Mouse (Mus musculus) right cerebral cortex, postnatal 36 days (tissue): ENCODE results near the gene Sptbn4.

ENCODE experiments used
- DNase-seq, 2 experiments: peaks; one replicate each; pipeline ENCODE4 v3.0.0; 2022; ENCODE audit warnings: low spot score in 2 of 2, mixed read lengths in 1 of 2

Gene Sptbn4

GRCm38 (mm10) chr7:27474490-27474954, 27.0 kb upstream of the Sptbn4 start:
- DNase-seq = peak; percentile 97 to 99

GRCm38 (mm10) chr7:27473835-27474489, 26.5 kb upstream of the Sptbn4 start:
- DNase-seq = no peak

DNA sequence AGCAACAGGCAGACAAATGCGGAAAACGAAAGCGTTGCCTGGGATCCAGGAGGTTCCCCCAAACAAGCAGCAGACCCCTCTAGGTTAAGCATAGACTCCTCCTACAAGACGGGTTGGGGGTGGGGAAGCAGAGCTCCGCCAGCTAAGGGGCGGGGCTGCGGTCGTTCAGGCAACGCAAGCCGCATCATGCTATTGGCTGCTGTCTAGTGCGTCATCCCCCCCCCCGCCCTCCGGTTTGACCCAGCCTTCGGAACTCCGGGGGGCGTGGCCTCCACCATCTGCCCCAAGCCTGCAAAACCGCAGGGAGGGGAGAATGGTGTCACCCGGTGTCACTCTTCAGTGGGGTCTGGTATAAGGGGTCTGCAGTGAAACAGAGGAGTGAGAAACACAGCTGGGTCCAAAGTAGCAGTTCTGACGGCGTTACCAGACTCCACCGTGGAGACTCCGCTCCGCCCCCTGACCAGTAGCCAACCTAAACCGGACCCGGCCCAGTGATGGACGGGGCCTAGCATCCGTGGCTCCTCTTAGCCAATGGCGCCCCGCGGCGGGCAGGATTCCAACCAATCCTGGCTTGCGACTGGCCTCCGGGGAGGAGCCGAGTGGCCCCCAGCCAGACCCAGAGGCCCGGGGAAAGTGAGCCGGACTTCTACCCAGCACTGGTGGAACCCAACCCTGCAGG, 25.8 kb upstream of the Sptbn4 start, which contains the start of gene Sertad3:
Gene Sertad3, plus strand, starts transcription at position 613 of the 679 bp plus-strand sequence.
- DNase-seq = peak; percentile 96 to 98

GRCm38 (mm10) chr7:27472596-27472995, 25.1 kb upstream of the Sptbn4 start:
- no peak for DNase-seq

- DNase-seq = no peak
Measured at GRCm38 (mm10) chr7:27471390-27472120, 24.1 kb upstream of the Sptbn4 start.

DNA sequence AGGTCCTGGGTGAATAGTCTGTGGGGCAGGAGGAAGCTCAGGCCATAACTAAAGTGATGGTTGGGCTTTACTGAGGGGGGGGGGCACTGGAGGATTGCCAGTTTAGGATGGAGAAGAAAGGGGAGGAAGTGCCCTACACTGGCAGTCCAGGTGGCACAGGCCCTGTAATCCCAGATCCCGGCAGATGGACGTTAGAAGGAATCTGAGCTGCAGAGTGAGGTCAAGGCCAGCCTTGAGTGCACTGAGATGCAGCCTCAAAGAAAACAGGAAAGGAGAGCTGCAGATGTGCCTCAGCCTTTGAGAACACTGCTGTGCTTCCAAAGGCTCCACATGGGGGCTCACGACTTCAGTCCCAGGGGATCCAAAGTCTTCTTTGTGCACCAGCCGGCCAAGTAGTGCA, 20.2 kb upstream of the Sptbn4 start:
- DNase-seq = no peak

DNA sequence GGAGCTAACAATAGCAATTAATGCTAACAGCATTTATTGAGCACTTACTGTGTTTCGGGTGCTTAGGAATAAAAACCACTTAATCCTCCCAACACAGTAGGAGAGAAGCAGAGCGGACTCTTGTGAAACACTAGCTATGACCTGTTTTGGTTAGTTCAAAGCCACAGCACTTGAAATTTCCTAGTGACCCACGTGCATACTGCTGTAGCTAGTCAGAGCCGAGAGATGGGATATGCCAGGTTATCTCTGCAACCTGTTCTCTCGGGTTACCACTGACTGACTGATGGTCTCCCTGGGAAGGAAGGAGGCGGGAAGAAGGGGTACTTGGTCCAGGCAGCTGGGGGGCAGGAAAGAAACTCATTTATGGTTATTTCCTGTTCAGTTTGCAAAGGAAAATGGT, 13.0 kb upstream of the Sptbn4 start:
- DNase-seq = no peak

DNA sequence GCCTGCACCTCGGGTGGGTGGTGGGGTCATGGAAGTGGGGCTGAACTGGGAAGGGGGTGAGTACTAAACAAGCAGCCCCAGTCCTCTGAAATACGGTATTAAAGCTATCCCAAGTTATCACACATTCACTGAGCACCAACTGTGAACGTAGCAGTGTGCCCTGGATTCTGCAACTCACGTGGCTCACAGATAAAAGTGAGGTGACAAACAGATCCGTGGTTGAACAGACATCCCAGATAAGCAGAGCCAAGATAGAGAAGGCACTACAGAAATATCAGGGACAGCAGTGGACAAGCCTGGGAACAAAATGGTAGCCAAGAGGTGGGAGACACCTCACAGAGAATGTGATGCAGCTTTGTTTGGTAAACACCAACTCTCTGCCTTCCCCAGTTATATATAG, 12.2 kb upstream of the Sptbn4 start:
- DNase-seq = no peak

DNA sequence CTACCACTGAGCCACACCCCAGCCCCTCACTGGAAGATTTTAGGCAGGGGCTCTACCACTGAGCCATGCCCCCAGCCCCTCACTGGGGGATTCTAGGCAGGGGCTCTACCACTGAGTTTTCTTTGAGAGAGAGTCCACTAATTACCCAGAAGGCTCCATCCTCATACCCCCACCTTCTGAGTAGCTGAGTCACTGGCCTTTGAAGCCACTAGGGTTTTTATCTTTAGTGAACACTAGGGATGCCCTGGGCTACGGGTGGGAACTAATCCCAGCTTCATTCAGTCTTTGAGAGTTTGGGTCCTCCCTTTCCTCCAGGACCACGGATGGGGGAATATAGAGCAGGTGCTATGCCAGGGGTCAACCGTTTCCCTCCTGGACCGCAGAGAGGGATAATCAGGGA, 11.1 kb upstream of the Sptbn4 start:
- DNase-seq = no peak

DNA sequence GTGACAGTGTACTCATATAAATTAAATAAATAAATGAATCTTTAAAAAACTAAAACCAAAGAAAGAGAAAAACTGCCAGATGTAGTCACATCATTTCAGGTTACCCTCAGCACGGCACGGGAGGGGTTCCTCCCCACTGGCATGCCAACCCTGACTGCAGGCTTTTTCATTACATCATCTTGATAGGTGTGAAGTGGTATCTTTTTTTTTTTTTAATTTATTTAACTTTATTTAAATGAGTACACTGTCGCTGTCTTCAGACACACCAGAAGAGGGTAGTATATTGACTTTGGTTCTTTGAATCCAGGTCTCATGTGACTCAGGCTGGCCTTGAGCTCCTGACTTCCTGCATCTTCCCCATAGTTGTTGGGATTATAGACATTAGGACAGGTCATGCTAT, 7.8 kb upstream of the Sptbn4 start:
- no peak for DNase-seq

DNA sequence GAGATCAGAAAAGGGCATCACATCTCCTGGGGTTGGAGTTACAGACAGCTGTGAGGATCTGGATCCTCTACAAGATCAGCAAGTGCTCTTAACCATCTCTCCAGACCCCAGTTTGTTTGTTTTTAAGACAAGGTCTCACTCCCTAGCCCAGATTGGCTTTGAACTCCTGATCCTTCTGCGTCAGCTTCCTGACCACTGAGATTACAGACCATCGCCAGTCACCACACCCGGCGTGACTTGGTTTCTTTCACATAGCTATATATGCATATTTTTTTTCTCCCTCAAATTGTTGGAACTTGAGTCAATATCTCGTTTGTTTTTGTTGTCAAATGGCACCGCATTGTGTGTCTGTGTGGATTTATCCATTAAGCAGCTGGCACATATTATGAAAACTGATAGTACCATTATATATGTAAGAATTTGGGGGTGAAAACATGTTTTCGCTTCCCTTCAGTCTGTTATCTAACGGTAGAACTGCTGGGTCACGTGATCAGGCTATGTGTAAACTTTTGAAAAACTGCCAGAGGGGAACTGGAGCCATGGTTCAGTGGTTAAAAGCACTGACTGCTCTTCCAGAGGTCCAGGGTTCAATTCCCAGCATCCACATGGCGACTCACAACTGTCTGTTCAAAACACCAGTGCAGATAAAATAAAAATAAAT, 7.1 kb upstream of the Sptbn4 start:
- DNase-seq = no peak

GRCm38 (mm10) chr7:27452206-27452770, 4.8 kb upstream of the Sptbn4 start:
- no peak for DNase-seq

GRCm38 (mm10) chr7:27451359-27451758, 3.9 kb upstream of the Sptbn4 start:
- no peak for DNase-seq

DNA sequence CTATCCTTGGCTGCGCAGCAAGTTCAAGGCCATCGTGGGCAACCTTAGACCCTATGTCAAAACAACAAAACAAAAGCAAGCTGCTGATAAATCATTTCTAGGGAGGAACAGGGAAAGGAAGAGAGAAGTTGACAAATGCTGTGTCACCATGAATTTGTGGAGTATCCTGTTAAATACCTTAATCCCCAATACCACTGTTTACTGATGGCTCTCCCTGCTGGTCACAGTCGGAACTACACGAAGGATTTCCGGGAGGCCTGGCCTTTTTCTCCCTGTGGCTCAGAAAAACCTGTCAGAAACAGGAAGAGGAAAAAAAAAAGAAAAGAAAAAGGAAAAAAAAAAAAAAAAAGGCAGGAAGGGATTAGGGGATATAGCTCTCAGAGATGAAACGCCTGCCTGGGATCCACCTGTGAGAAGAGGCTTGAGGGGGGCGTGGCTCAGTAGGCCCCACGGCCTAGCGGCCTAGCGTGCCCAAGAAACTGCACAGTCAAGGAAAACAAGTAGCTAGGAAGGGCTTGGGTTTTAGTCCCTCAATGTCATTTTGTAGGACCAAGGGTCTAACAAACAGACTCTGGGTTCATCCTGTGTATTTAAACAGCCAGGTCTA, 1.9 kb upstream of the Sptbn4 start:
- peak in 1 of 2 experiments; percentile 22 for DNase-seq

DNA sequence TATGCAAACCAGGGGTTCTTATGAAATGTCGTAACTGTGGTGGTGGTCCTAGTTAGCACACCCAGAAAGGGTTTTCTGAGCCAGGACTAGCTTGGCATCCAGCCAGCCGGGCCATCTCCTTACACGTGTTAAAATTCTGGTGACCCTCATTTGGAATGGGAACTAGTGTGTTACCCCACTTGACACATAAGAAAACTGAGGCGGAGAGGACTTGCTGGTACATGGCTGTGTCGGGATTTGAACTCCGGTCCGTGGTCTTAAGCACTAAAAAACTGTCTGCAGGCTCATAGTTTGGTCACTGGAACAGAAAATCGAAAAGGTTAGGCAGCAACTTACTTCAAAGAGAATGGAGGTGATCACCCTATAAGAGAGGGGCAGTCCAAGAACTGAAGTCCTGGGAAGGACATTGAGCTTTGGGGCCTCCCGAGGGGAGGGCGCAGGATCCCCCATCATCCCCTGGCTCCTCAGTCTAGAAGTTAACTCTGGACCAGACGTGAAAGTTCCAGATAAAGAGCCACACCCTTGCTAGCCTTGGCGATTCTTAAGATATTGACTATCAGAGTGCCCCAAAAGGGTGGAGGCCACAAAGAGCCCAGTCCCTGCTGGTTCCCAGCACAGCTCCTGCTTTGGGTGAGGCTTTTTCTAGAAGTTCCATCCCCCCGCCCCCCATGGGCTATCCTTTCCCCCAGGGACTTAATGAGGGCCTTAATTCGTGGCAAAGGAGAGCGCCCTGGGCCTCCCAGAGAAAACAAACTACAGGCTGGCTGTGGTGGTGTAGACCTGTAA, 1.1 kb upstream of the Sptbn4 start:
- peak in 1 of 2 experiments; percentile 18 for DNase-seq

DNA sequence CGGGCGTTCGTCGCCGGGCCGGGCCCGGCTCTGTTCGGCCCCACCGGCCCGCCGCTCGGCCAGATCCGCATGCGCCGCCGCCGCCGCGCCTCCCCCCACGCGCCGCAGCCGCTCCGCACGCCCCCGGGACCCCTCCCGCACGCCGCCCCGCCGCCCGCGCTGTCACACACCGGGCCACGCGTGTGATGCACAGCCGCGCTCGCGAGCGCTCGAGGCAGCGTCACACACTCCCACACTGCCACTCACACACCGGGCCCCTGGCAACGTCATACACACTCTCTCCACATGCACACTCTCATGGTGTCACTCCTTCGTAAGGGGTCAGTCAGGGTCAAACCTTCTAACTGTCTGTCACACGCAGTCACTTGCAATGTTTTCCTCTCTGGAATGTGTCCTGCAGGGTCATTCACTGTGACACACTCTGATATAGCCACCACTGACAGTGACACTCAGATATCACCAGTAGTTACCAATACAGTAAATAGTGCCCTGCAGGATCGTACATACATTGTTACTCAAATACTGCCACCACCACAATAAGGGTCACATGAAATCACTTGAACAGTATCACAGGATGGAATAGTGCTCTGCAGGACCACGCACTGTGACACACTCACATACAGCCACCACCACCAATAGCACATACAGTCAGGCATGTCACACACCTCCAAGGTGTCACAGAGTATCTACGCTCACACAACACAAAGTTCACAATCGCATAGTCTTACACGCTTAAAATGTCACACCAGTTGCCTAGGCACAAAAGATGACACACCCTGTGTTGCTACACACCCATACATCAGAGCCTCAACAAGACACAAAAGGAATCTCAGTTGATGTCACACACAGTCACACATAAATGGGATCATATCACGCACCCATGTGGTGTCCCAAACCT, 716 bp downstream of the Sptbn4 start:
- peak; percentile 74 to 77 for DNase-seq

- no peak for DNase-seq
Measured at GRCm38 (mm10) chr7:27446051-27446450, 1.4 kb downstream of the Sptbn4 start.

- no peak for DNase-seq
Measured at GRCm38 (mm10) chr7:27440014-27440413, 7.5 kb downstream of the Sptbn4 start.

DNA sequence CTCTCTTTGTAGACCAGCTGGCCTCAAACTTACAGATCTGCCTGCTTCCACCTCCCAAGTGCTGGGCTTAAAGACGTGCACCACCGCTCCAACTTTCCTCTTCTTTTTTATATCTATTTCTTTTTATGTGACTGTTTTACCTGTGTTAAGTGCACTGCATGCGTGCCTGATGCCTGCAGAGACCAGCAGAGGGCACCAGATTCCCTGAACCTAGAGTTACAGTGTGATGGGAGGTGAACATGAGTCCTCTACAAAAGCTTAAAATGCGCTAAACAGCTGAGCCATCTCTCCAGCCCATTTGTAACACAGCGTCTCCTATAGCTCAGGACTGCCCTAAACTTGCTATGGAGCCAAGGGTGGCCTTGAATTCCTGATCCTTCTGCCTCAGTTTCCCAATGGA, 9.9 kb downstream of the Sptbn4 start:
- no peak for DNase-seq
